23 mouse cellular contexts compared by ENCODE assay signal in the genomic region with DNA sequence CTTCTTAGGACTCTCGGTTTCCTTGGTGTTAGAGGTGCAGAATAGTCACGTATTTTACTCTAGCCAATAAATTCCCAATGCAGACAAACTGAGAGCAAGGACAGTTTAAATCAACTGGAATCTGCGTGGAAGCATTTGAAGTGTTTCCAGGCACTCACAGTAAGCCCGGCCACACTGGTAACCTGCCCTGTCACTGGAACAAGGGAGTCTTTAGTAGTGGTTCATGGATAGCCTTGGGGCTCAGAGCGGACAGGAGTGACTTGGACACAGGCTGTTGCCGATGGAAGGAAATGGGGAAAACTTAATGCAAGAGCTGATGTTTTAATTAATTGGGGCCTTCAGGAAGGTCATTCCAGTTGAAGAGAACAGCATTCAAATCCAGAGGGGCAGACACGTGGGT.
"Had no signal": no experiment of that assay in that cellular context is flagged by ENCODE, and none has a peak within 500 bp of the region (broad histone marks: within the 10 kb centered on the region; RNA-seq: fewer than 3 reads in every experiment).

No protein-coding gene starts in this region.

- H3K9ac ChIP-seq: heart, embryonic 13.5 days; heart, embryonic 15.5 days; hindbrain, embryonic 13.5 days; hindbrain, embryonic 15.5 days; intestine, embryonic 15.5 days; limb, embryonic 13.5 days; limb, embryonic 15.5 days; liver, embryonic 12.5 days; liver, embryonic 14.5 days had no signal

- H3K4me3 ChIP-seq: gastrocnemius, adult 2 months; heart, adult 2 months; heart, embryonic 13.5 days; heart, embryonic 15.5 days; hindbrain, embryonic 13.5 days; hindbrain, embryonic 15.5 days; intestine, embryonic 15.5 days; limb, embryonic 13.5 days; limb, embryonic 15.5 days; liver, embryonic 12.5 days had no signal

- H3K27me3 ChIP-seq: heart, embryonic 15.5 days; hindbrain, embryonic 13.5 days; hindbrain, embryonic 15.5 days; intestine, embryonic 15.5 days; liver, embryonic 12.5 days had no signal

- ATAC-seq: hindbrain, postnatal 0 days; intestine, embryonic 15.5 days; liver, embryonic 12.5 days had no signal

- H3K9me3 ChIP-seq: heart, embryonic 13.5 days; heart, embryonic 15.5 days; hindbrain, embryonic 13.5 days; hindbrain, embryonic 15.5 days; intestine, embryonic 15.5 days; limb, embryonic 13.5 days; limb, embryonic 15.5 days; liver, embryonic 12.5 days had no signal

- H3K4me1 ChIP-seq: heart, embryonic 15.5 days; hindbrain, embryonic 13.5 days; hindbrain, embryonic 15.5 days; limb, embryonic 15.5 days; liver, embryonic 12.5 days had no signal

- H3K4me2 ChIP-seq: heart, embryonic 11.5 days; heart, embryonic 13.5 days; heart, embryonic 15.5 days; hindbrain, embryonic 13.5 days; hindbrain, embryonic 15.5 days; intestine, embryonic 15.5 days; limb, embryonic 13.5 days; limb, embryonic 15.5 days; liver, embryonic 12.5 days had no signal

- H3K27ac ChIP-seq: gastrocnemius, adult 2 months; heart, adult 2 months; heart, embryonic 13.5 days; heart, embryonic 15.5 days; hindbrain, embryonic 13.5 days; hindbrain, embryonic 15.5 days; hindbrain, postnatal 0 days; intestine, embryonic 15.5 days; limb, embryonic 13.5 days; limb, embryonic 15.5 days; liver, embryonic 12.5 days; liver, embryonic 14.5 days had no signal

- H3K36me3 ChIP-seq: heart, embryonic 13.5 days; heart, embryonic 15.5 days; hindbrain, embryonic 13.5 days; hindbrain, embryonic 15.5 days; intestine, embryonic 15.5 days; limb, embryonic 13.5 days; limb, embryonic 15.5 days; liver, embryonic 12.5 days had no signal

- DNase-seq: gastrocnemius, adult 2 months; gastrocnemius, postnatal 10 days; gastrocnemius, postnatal 25 days; heart, adult 2 months; heart, postnatal 14 days; heart, postnatal 36 days; kidney, adult 18-20 months; kidney, postnatal 10 days; layer of hippocampus, adult 9-11 months; layer of hippocampus, postnatal 36 days; left cerebral cortex, postnatal 4 days; lung, adult 18-20 months had no signal
